Mouse (Mus musculus): ENCODE measurements around the gene Mcm8. TPM values are rescaled to one million over a fixed set of nuclear protein-coding genes. Genes with fewer than 3 reads are reported as not detected.

Mcm8 gene
- total and polyA plus RNA-seq, 3 experiments, result 21.9 to 25.1 TPM; not detected in 1

DNA sequence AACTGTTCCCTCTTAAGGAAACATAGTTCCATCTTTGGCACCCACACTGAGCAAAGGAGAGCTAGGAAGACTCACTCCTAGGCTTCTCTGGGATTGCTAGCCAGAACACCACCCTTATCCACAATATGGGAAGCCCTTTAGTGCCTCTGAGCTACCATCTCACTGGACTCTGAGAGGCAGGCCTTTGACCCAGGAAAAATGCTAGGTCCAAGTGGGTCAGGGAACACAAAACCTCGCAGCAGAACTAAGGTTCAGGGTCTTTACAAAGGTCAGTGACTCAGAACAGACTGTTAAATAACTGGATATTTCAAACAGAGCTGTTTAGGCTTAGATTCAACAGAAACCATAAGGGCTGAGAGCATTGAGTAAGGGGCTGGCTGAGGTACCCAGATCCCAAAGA, 61.0 kb downstream of the Mcm8 start:
- Histone ChIP-seq H3K9me3 (replicated peaks; ENCODE audit: insufficient read depth, low read length) (no peaks in the 10 kb centered on the region), H3K36me3 (ENCODE audit: control insufficient read depth in 1 of 2, insufficient read depth in 2 of 2, low read length in 2 of 2) (no peaks in the 10 kb centered on the region), H3K4me3 (ENCODE audit: control insufficient read depth in 1 of 2, insufficient read depth in 1 of 2, low read depth in 2 of 2, low read length in 2 of 2) (no peak overlapping the region), H3K9ac (ENCODE audit: control insufficient read depth, low read depth, low read length, poor library complexity, severe bottlenecking) (no peak overlapping the region), H3K27me3 (ENCODE audit: control insufficient read depth in 1 of 2, insufficient read depth in 2 of 2, low read length in 2 of 2) (no peaks in the 10 kb centered on the region), H3K27ac (ENCODE audit: control insufficient read depth, low read depth, low read length) (no peak overlapping the region), H3K79me2 (ENCODE audit: control insufficient read depth, insufficient read depth, low read length, poor library complexity) (no peaks in the 10 kb centered on the region), H3K4me1 (ENCODE audit: control insufficient read depth in 1 of 2, insufficient read depth in 2 of 2, low read length in 2 of 2) (no peaks in the 10 kb centered on the region)
- no peak for DNase-seq (ENCODE audit: low read depth, low spot score)
- no peak for TF ChIP-seq UBTF (IDR thresholded peaks at IDR 0.05; ENCODE audit: borderline replicate concordance, insufficient read depth, low read depth, low read length)
- no peak for TF ChIP-seq CHD1 (IDR thresholded peaks at IDR 0.05; ENCODE audit: low read depth, low read length)
- no peak for TF ChIP-seq TCF12 (IDR thresholded peaks at IDR 0.05; ENCODE audit: low read depth, low read length)
- TF ChIP-seq SIN3A (IDR thresholded peaks at IDR 0.05; ENCODE audit: low read length), result no peak

DNA sequence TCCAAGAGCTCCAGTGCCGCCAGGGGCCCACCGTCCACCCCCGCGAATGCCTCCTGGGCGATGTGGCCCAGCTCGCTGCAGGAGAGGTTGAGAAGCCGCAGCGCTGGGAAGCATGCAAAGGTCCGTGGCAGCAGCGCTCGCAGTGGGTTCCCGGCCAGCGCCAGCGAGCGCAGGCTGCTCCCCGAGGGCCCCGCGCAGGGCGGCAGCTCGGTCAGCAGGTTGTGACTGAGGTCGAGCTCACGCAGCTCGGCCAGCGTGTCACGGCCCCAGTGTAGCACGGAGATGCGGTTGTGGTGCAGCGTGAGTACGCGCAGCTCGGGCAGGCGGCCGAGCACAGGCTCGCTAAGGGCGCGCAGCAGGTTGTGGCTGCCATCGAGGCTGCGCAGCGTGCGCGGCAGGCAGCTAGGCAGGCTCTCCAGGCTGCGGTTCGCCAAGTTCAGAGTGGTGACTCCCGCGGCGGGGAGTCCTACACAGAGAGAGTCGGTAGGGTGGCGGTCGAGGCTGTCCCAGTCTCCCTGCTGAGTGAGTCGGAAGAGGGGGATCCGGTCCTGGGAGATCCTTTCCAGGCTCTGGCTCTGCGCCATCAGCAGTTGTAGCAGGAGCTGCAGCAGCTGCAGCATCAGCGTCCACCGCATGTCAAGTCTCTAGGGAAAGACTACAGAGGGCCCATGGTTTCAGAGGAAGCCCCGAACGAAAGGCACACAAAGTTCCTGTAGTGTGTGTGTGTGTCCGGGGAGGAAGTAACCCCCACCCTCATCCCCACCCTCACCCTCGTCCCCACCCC, 63.5 kb downstream of the Mcm8 start:
- no peak overlapping the region for H3K4me3 ChIP-seq (ENCODE audit: control insufficient read depth in 1 of 2, insufficient read depth in 1 of 2, low read depth in 2 of 2, low read length in 2 of 2)
- H3K4me1 ChIP-seq (ENCODE audit: control insufficient read depth in 1 of 2, insufficient read depth in 2 of 2, low read length in 2 of 2), result no peaks in the 10 kb centered on the region
- no peaks in the 10 kb centered on the region for H3K79me2 ChIP-seq (ENCODE audit: control insufficient read depth, insufficient read depth, low read length, poor library complexity)
- DNase-seq (ENCODE audit: low read depth, low spot score), result no peak
- H3K9ac ChIP-seq (ENCODE audit: control insufficient read depth, low read depth, low read length, poor library complexity, severe bottlenecking), result no peak overlapping the region
- no peaks in the 10 kb centered on the region for H3K36me3 ChIP-seq (ENCODE audit: control insufficient read depth in 1 of 2, insufficient read depth in 2 of 2, low read length in 2 of 2)
- TF ChIP-seq CTCF (IDR thresholded peaks at IDR 0.05 in 2 of 3, conservative IDR thresholded peaks at IDR 0.05 in 1 of 3; ENCODE audit: control insufficient read depth in 1 of 3, insufficient read depth in 1 of 3, low read depth in 2 of 3, low read length in 3 of 3, poor library complexity in 1 of 3, severe bottlenecking in 1 of 3) (no peak), MEF2A (IDR thresholded peaks at IDR 0.05; ENCODE audit: extremely low read depth, insufficient replicate concordance, low read depth, low read length, poor library complexity, severe bottlenecking) (no peak), ELF1 (IDR thresholded peaks at IDR 0.05; ENCODE audit: low read depth, low read length) (no peak), CHD2 (IDR thresholded peaks at IDR 0.05; ENCODE audit: low read length) (no peak), GABPA (IDR thresholded peaks at IDR 0.05; ENCODE audit: low read depth, low read length) (no peak), RCOR1 (IDR thresholded peaks at IDR 0.05; ENCODE audit: low read depth, low read length) (no peak), MAX (IDR thresholded peaks at IDR 0.05; ENCODE audit: low read length) (no peak), MAZ (IDR thresholded peaks at IDR 0.05; ENCODE audit: low read depth, low read length) (no peak), POLR2A (IDR thresholded peaks at IDR 0.05; ENCODE audit: control insufficient read depth in 1 of 2, insufficient read depth in 1 of 2, low read depth in 1 of 2, low read length in 2 of 2, poor library complexity in 1 of 2) (no peak), MXI1 (IDR thresholded peaks at IDR 0.05; ENCODE audit: low read depth, low read length) (no peak), POLR2AphosphoS2 (IDR thresholded peaks at IDR 0.05; ENCODE audit: low read length) (no peak), ZKSCAN1 (IDR thresholded peaks at IDR 0.05; ENCODE audit: low read depth, low read length) (no peak), E2F4 (IDR thresholded peaks at IDR 0.05; ENCODE audit: borderline replicate concordance, low read depth, low read length) (no peak), BHLHE40 (IDR thresholded peaks at IDR 0.05; ENCODE audit: borderline replicate concordance, low read depth, low read length) (no peak), TBP (IDR thresholded peaks at IDR 0.05; ENCODE audit: low read depth, low read length) (no peak), MAFK (IDR thresholded peaks at IDR 0.05; ENCODE audit: borderline replicate concordance, low read depth, low read length) (no peak), TCF12 (IDR thresholded peaks at IDR 0.05; ENCODE audit: low read depth, low read length) (no peak)
- H3K9me3 ChIP-seq (replicated peaks; ENCODE audit: insufficient read depth, low read length), result no peaks in the 10 kb centered on the region
- no peak overlapping the region for H3K27ac ChIP-seq (ENCODE audit: control insufficient read depth, low read depth, low read length)
- H3K27me3 ChIP-seq (ENCODE audit: control insufficient read depth in 1 of 2, insufficient read depth in 2 of 2, low read length in 2 of 2), result no peaks in the 10 kb centered on the region
